Mouse (Mus musculus) stomach, embryonic 16.5 days (tissue): ENCODE measurements around the gene Zfp174. TPM values are rescaled to one million over a fixed set of nuclear protein-coding genes. Genes with fewer than 3 reads are reported as not detected.

Experiments used
- ATAC-seq: fragments of 200-750 bp; cut with Nextera tagmentation; 2 replicates; pipeline ENCODE4 v1.8.0; 2017; ENCODE audit warnings: moderate number of reproducible peaks, moderate TSS enrichment; ENCODE audit not compliant: insufficient read depth, low FRiP score
- H3K27ac ChIP-seq: fragments of 300-500 bp; sonication (generic); 2 replicates; pipeline ENCODE4 v1.5.1; 2014; ENCODE audit warnings: low read length
- H3K27me3 ChIP-seq: fragments of 300-500 bp; sonication (generic); 2 replicates; pipeline ENCODE4 v1.6.1; 2014; ENCODE audit warnings: low read length, control low read depth, mixed read lengths; ENCODE audit not compliant: control insufficient read depth, insufficient read depth
- H3K36me3 ChIP-seq: fragments of 300-500 bp; sonication (generic); 2 replicates; pipeline ENCODE4 v1.6.1; 2014; ENCODE audit warnings: low read length; ENCODE audit not compliant: control insufficient read depth, insufficient read depth
- H3K4me1 ChIP-seq: fragments of 300-500 bp; sonication (generic); 2 replicates; pipeline ENCODE4 v1.6.1; 2014; ENCODE audit warnings: low read length, control low read depth, mixed read lengths; ENCODE audit not compliant: control insufficient read depth, insufficient read depth
- H3K4me2 ChIP-seq: fragments of 300-500 bp; sonication (generic); 2 replicates; pipeline ENCODE4 v1.6.1; 2014; ENCODE audit warnings: low read depth, low read length, mixed read lengths
- H3K4me3 ChIP-seq: fragments of 300-500 bp; sonication (generic); replicated peaks from 2 replicates; pipeline ENCODE4 v1.5.1; 2014; ENCODE audit warnings: mild to moderate bottlenecking, low read length
- H3K9ac ChIP-seq: fragments of 300-500 bp; sonication (generic); 2 replicates; pipeline ENCODE4 v1.6.1; 2014; ENCODE audit warnings: low read length
- H3K9me3 ChIP-seq: fragments of 300-500 bp; sonication (generic); replicated peaks from 2 replicates; pipeline ENCODE4 v1.6.1; 2016; ENCODE audit warnings: low read length, control low read depth; ENCODE audit not compliant: control insufficient read depth
- WGBS: fragments of 180-500 bp; shearing (Covaris S2); extraction: QIAGEN DNeasy Blood & Tissue Kit; methylation state at CpG from one replicate; pipeline ENCODE4 v1.1.7; 2014; 5-methylcytosine and 5-hydroxymethylcytosine counted together
- polyA plus RNA-seq: library from polyadenylated mRNA; unstranded; fragments of >200 nt; fragmentation: Nextera tagmentation; extraction: Ambion mirVana; gene quantifications from 2 replicates; pipeline ENCODE4 v1.2.1, GENCODE M21; 2015

Gene Zfp174
- polyA plus RNA-seq, 1 experiment from 2014 or later: 1.3 TPM

DNA sequence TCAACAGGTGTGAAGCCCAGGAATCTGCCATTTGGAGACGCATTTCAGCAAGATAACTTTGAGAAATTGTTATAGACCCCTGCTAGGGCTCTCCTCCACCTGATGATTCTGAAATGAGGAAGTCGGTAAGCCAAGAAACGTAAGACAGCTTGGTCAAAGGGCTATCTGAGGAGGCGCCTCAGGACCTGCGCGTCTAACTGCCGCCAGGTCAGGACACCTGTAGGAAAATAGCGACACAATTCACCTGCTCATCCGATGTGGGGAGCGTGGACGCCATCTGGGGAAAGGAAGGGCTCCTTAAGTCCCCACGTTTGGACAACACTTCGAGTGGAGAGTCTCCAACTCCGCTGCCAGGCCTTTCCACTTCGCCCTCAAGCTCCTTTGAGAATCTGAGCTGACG lies 24.7 kb downstream of the Zfp174 start:
- H3K27ac ChIP-seq: peak overlapping the region; percentile 74
- H3K4me2 ChIP-seq: peak overlapping the region; percentile 94
- H3K4me3 ChIP-seq: peak overlapping the region; percentile 71
- H3K4me1 ChIP-seq: peaks cover 16% of the 10 kb centered on the region; the same call in 1 of the 2 replicates
- peaks cover 6% of the 10 kb centered on the region; the same call in 1 of the 2 replicates for H3K36me3 ChIP-seq
- ATAC-seq: peak; percentile 11; the same call in 1 of the 2 replicates
- peak overlapping the region; percentile 81 for H3K9ac ChIP-seq
- WGBS: 1% methylated on average over 16 of the region's 16 CpGs
- no peaks in the 10 kb centered on the region for H3K27me3 ChIP-seq
- H3K9me3 ChIP-seq: no peaks in the 10 kb centered on the region

DNA sequence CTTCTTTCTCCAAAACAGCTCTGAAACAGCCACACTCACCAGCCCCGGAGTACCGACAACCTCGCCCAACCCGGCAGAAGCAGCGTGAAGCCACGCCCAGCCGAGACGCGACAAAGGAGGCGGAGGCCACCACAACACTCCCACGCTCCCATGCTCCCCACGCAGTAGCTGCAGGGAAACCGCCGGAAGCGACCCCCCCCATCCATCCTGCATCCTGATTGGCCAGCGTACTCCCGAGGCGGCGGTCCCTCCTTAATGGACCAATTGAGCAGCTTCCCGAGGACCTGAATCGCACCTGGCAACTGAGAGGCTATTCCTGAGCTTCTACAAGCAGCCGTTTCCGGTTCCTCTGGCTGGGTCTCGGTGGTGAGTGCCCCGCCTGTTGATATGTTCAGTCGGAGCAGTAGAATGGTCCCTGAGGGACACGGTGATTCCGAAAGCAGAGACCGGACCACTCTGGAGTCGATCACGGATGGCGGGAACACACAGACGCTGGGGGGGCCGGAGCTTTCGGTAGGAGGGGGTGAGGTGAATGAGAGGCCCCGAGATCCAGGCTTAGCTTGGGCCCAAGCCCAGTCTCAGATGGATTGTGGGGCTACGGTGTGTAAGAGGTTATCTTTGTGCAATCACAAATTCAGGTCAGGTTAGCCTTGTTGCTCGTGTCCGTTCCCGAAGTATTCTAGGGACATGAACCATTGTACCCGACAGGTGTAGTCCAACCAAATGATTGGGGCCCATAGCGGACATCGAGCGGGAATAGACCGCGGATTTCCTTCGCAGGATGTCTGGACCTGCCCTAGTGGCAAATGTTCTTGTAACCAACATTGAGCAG lies 25.4 kb downstream of the Zfp174 start, which contains the start of gene Naa60:
Gene Naa60 (plus strand): TSS at position 160 of the 832 bp plus-strand sequence.
- 3% methylated on average over 47 of the region's 47 CpGs for WGBS
- H3K4me1 ChIP-seq: peaks cover 16% of the 10 kb centered on the region; the same call in 1 of the 2 replicates
- peak within 1 kb of the TSS; percentile 94 for H3K4me2 ChIP-seq
- peaks cover 6% of the 10 kb centered on the region; the same call in 1 of the 2 replicates for H3K36me3 ChIP-seq
- H3K4me3 ChIP-seq: peak within 1 kb of the TSS; percentile 71
- H3K9ac ChIP-seq: peak within 1 kb of the TSS; percentile 81
- H3K27me3 ChIP-seq: no peaks in the 10 kb centered on the region
- peak within 1 kb of the TSS; percentile 76 for H3K27ac ChIP-seq
- ATAC-seq: peak; percentile 99
- no peaks in the 10 kb centered on the region for H3K9me3 ChIP-seq

DNA sequence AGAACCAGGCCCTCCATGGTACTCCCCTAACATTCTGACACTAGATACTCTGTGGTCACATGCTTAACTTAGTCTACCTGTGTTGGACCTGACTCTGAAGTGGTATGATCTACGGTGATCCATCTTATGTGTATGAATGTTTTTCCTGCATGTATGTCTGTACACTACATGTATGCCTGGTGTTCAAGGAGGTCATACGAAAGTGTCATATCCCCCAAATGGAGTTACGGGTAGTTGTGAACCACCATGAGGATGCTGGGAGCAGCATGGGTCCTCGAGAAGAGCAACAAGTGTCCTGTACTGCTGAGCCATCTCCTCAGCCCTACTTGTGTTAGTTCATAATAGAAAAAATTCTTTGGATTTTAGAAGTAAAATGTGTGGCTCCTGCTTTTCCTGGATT lies 29.3 kb downstream of the Zfp174 start:
- H3K27ac ChIP-seq: no peak overlapping the region
- ATAC-seq: no peak
- peaks cover 15% of the 10 kb centered on the region; the same call in 1 of the 2 replicates for H3K4me1 ChIP-seq
- no peak overlapping the region for H3K4me3 ChIP-seq
- no peaks in the 10 kb centered on the region for H3K36me3 ChIP-seq
- WGBS: 94% methylated on average over 4 of the region's 4 CpGs
- H3K4me2 ChIP-seq: no peak overlapping the region
- H3K27me3 ChIP-seq: no peaks in the 10 kb centered on the region
- H3K9me3 ChIP-seq: no peaks in the 10 kb centered on the region
- H3K9ac ChIP-seq: no peak overlapping the region

DNA sequence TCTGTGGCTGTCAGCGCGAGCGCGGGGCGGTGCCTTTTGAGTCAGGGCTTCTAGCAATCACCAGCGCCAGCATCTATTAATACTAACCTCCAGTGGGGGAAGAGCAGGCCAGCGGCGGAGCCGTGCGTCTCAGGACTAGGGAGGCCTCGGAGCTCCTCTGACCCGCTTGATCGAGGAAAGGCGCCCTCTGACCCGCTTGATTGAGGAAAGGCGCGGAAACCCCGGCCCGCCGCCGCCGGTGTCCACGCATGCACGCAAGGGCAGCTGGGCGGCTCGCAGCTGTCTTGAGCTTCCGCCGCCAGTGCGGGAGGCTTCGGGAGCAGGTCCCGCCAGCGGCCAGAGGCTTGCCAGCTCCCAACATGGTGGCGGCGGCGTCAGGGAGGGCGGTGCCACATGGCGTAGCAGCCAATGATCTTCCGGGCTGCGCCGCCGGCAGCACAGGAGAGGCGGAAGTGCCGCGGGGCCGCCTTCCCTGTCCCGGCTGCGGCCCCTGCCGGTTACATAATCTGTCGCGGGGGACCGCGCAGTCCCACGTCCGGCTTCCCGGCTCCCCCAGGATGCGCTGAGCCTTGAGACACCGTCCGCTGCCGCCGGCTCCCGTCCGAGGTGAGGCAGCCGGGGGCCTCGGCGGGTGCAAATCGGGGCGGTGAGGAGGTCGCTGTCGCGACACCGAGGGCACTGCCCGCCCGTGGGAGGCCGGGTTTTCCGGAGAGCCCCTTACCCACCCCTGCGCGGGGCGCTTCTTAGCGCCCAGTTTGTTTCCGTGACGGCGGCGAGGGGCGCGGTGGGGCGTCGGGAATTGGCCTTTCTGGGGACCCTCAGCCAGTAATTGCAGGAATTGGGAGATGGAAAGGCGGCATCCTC lies 37.4 kb downstream of the Zfp174 start, which contains the start of the genes Zfp597 and Gm20695:
Gene Zfp597 (minus strand): TSS at position 361 of the 864 bp plus-strand sequence.
Gene Gm20695 (plus strand): TSS at position 448 of the 864 bp plus-strand sequence.
- Histone ChIP-seq H3K9ac (peak within 1 kb of the TSS; percentile 95), H3K36me3 (no peaks in the 10 kb centered on the region), H3K27ac (peak within 1 kb of the TSS; percentile 94), H3K27me3 (no peaks in the 10 kb centered on the region), H3K9me3 (no peaks in the 10 kb centered on the region), H3K4me1 (peaks cover 8% of the 10 kb centered on the region), H3K4me2 (peak within 1 kb of the TSS; percentile 73), H3K4me3 (peak within 1 kb of the TSS; percentile 98)
- ATAC-seq: peak; percentile 99
- WGBS: under 1% methylated on average over 83 of the region's 88 CpGs

DNA sequence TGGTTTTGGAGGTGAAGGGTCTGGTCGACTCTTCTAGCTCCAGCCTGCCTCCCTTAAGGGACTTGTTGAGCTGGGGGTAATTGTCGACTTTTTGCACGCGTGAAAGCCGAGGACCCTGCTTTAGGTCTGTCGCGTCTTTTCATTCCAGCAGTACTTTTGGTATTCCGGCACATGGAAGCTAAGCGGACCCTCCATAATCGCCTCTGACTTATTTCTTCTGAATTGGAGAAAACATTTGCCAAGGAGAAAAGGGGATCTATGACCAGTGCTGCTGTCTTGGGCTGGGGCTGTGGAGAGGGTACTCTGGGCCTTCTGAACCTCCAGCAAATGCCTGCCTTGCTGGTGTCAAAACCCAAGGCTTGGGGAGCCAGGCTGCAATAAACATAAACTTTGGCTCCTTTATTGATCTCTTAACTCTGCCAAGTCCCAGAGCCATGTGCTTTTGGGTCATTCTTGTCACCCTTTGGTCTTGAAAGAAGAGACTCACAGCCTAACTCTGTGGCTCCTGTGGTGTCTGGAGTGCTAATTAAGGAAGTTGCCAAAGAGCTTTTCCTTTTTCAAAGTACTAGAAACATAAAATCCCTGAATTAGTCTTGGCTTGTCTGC lies 38.1 kb downstream of the Zfp174 start:
- H3K27me3 ChIP-seq: no peaks in the 10 kb centered on the region
- no peak for ATAC-seq

DNA sequence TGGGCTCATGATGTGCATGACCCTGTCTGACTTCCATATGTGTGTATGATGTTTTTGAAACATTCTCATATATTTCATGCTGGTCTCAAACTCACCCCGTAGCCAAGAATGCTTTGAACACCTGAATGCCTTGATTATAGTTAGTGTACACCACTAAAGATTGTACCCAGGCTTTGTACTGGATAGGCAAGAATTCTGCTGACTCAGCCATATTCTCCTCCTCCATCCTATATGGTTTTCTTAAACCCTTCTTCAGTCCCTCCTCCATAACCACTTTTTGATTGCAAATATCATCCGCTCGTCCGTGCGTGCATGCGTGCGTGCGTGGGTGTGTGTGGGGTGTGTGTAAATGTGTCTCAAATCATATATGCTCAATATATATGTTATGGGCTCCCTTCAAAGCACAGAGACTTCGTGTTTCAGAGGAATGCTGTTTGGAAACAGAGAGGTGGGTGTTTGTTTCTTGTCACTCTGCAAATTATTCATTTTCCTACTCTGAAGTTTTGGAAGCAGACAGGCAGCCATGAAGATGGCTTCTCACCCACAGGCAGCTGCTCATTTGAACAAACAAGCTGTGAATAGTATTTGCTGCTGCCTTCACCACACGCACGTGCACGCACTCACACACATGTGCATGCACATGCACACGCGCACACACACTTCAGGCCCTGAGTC lies 44.7 kb downstream of the Zfp174 start:
- WGBS: 92% methylated on average over 14 of the region's 14 CpGs
- H3K27ac ChIP-seq: no peak overlapping the region
- H3K27me3 ChIP-seq: no peaks in the 10 kb centered on the region
- ATAC-seq: no peak
- H3K4me1 ChIP-seq: no peaks in the 10 kb centered on the region
- no peaks in the 10 kb centered on the region for H3K9me3 ChIP-seq
- H3K36me3 ChIP-seq: no peaks in the 10 kb centered on the region
- no peak overlapping the region for H3K9ac ChIP-seq
- no peak overlapping the region for H3K4me2 ChIP-seq
- no peak overlapping the region for H3K4me3 ChIP-seq

More for the DNA sequence above, 38.1 kb downstream of the Zfp174 start:
- peak overlapping the region; percentile 79 for H3K27ac ChIP-seq
- H3K4me2 ChIP-seq: peak overlapping the region; percentile 63
- H3K9me3 ChIP-seq: no peaks in the 10 kb centered on the region
- peak overlapping the region; percentile 95 for H3K9ac ChIP-seq
- no peaks in the 10 kb centered on the region for H3K36me3 ChIP-seq
- H3K4me3 ChIP-seq: peak overlapping the region; percentile 98
- 2% methylated on average over 10 of the region's 10 CpGs for WGBS
- H3K4me1 ChIP-seq: peaks cover 8% of the 10 kb centered on the region

DNA sequence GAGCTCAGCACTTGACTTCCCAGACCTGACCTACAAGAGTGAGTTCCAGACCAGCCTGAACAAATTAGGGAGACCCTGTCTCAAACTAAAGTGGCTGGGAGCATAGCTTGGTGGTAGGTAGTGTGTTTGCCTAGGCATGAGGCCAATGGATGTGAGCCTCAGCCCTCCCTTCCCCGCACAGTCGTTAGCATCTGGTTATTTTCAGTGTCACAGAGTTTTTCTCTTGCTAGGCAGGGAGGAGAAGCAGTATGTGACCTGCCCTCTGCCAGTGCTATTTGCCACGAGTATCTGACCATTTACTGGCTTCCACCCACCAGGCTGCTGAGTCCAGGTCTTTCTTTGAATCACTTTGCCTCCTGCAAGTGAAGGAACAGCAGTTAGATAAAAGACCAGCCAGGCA lies 46.7 kb downstream of the Zfp174 start:
- no peak overlapping the region for H3K4me3 ChIP-seq
- no peaks in the 10 kb centered on the region for H3K36me3 ChIP-seq
- WGBS: 45% methylated on average over 3 of the region's 3 CpGs
- no peak overlapping the region for H3K4me2 ChIP-seq
- H3K9me3 ChIP-seq: no peaks in the 10 kb centered on the region
- no peak overlapping the region for H3K27ac ChIP-seq
- ATAC-seq: no peak
- no peaks in the 10 kb centered on the region for H3K27me3 ChIP-seq
- H3K4me1 ChIP-seq: no peaks in the 10 kb centered on the region
- H3K9ac ChIP-seq: no peak overlapping the region

DNA sequence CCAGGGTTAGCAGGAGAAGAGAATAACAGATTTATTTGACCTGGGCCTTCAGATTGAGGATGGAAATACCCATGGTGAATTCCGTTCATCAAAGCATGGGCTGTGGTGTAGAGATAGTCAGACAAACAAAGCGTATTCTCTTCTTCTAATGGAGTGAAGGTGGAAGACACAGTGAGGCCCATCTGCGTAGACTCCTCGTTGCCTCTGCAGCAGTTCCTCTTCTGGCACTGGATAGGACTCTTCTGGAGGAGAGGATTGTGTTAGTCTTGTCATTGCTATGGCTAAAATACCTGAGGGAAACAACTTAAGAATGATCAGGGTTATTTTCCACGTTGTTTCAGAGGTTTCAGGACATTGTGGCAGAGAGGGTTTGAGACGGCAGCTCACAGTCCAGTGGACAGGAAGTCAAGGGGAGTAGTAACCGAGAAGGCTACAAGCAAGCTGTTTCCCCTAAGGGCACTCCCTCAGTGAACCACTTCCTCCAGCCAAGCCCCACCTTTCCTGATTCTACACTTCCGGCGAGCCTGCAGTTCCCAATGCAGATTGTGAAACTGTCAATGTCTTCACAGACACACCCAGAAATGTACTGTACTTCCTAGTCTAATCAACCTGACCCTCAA lies 48.2 kb downstream of the Zfp174 start:
- ATAC-seq: peak; percentile 58; the same call in 1 of the 2 replicates
- no peak overlapping the region for H3K9ac ChIP-seq
- H3K27ac ChIP-seq: peak overlapping the region; percentile 65
- no peak overlapping the region; the same call in 1 of the 2 replicates for H3K4me2 ChIP-seq
- no peaks in the 10 kb centered on the region for H3K9me3 ChIP-seq
- H3K4me1 ChIP-seq: no peaks in the 10 kb centered on the region
- H3K27me3 ChIP-seq: no peaks in the 10 kb centered on the region
- peaks cover 4% of the 10 kb centered on the region; the same call in 1 of the 2 replicates for H3K36me3 ChIP-seq
- no peak overlapping the region for H3K4me3 ChIP-seq
- WGBS: 69% methylated on average over 9 of the region's 9 CpGs
